Mouse (Mus musculus): Measurements from ENCODE around the gene Trim3. TPM values are rescaled to one million over a fixed set of nuclear protein-coding genes. Genes with fewer than 3 reads are reported as not detected.

The Trim3 gene
- polyA plus RNA-seq, 1 experiment from 2014 or later: 41.0 TPM

DNA sequence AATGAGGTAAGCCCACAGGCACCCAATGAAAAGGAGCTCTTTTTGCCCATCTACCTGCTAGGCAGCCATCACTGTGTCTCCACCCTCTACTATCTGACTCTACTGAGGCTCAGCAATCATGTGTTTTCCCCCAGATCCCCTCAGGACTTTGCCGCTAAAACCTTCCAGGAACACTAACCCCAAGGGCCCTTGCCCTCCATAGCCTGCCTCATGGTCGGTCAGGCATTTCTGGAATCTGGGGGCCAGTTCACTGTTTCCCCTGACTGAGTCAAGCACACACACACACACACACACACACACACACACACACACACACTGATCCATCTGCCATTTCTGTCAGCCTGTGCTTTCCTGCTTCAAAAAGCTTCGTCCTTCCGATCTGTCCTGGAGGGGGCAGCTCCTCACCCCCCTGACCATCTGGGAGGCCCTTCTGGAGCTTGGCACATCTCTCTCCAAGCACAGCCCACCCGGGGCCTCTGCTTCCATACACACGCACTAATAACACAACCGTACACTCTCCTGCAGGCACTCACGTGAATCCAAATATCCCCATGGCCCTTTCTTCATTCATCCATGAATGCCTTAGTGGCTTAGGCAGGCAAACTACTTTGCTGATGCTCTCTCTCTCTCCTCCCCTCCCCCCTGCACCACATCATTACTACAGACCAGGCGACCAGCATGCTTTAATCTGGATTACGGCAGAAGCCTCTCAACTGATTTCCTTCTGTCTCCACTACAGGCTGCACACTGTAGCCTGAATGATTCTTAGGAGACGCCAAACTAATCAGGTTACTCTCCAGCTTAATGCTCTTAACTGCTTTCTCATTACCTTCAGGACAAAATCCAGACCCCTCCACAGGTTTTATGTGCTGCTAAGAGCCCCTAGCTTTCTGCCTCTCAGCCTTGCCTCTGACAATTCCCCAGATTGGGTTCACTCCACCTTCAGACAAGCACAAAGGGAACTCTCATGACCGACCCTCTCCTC is 63.6 kb downstream of the Trim3 start:
- H3K36me3 ChIP-seq (ENCODE audit: control insufficient read depth, insufficient read depth, low read length): peaks cover 57% of the 10 kb centered on the region
- peak overlapping the region; percentile 90 for H3K27ac ChIP-seq (ENCODE audit: low read depth, low read length)
- H3K9me3 ChIP-seq (replicated peaks; ENCODE audit: control insufficient read depth, low read length): no peaks in the 10 kb centered on the region
- peak overlapping the region; percentile 46 for H3K4me2 ChIP-seq (ENCODE audit: low read length)
- H3K4me1 ChIP-seq (ENCODE audit: control insufficient read depth, insufficient read depth, low read length): peaks cover 29% of the 10 kb centered on the region
- ATAC-seq: peak; percentile 38
- DNase-seq (ENCODE audit: low spot score): peak; percentile 49
- no peaks in the 10 kb centered on the region for H3K27me3 ChIP-seq (replicated peaks; ENCODE audit: control insufficient read depth, insufficient read depth, low read length)
- peak overlapping the region; percentile 14 for H3K4me3 ChIP-seq (ENCODE audit: low read depth, low read length)
- 10% methylated on average over 12 of the region's 12 CpGs for WGBS
- peak overlapping the region; percentile 43 for H3K9ac ChIP-seq (ENCODE audit: low read length)

DNA sequence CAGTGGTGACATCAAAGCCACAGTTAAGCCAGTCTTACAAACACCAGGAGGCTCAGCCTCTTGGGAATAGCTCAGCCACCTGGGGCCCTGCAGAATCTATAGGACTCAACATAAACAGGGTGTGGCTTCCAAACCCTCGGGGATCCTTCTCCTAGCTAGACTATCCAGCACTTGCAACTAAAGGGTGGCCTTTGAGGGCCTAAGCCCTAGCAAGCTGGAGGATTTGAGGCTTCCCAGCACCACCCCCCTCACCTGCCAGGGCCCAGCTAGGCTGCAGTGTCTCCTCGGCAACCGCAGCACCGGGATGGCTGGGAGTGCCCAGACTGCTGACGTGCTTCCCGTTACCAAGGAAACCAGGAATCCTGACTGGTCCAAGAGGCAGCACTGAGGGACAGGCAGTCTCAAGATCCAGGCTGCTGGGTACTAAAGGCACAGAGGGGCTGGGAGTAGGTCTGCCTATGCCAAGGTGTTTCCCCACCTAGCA is 64.3 kb downstream of the Trim3 start:
- Histone ChIP-seq H3K27ac (ENCODE audit: low read depth, low read length) (peak overlapping the region; percentile 90), H3K4me2 (ENCODE audit: low read length) (peak overlapping the region; percentile 46), H3K4me3 (ENCODE audit: low read depth, low read length) (peak overlapping the region; percentile 14), H3K36me3 (ENCODE audit: control insufficient read depth, insufficient read depth, low read length) (peaks cover 57% of the 10 kb centered on the region), H3K9ac (ENCODE audit: low read length) (peak overlapping the region; percentile 43), H3K9me3 (replicated peaks; ENCODE audit: control insufficient read depth, low read length) (no peaks in the 10 kb centered on the region), H3K27me3 (replicated peaks; ENCODE audit: control insufficient read depth, insufficient read depth, low read length) (no peaks in the 10 kb centered on the region), H3K4me1 (ENCODE audit: control insufficient read depth, insufficient read depth, low read length) (peaks cover 29% of the 10 kb centered on the region)
- ATAC-seq (peak; percentile 91), DNase-seq (ENCODE audit: low spot score) (peak; percentile 90)
- WGBS: 0% methylated on average over 6 of the region's 6 CpGs

DNA sequence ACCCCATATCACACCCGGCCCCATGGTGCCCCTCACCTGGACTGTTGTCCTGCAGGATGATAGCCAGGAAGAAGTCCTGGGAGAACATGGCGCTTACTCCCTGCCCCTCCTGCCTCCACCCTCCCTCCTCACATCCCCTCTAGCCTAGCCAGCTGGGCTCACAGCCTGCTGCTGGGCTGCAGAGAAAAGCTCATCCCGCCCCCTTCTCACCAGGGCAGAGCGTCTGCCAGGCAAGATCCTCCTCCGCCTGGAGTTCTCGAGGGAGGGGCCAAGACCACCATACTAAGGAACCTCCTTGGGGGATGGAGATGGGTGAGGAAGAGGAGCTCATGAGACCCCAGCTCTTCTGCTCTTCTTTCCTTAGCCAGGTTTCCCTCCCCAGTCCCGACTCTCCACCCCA is 64.8 kb downstream of the Trim3 start:
- Histone ChIP-seq H3K27ac (ENCODE audit: low read depth, low read length) (peak overlapping the region; percentile 90), H3K9me3 (replicated peaks; ENCODE audit: control insufficient read depth, low read length) (no peaks in the 10 kb centered on the region), H3K36me3 (ENCODE audit: control insufficient read depth, insufficient read depth, low read length) (peaks cover 56% of the 10 kb centered on the region), H3K27me3 (replicated peaks; ENCODE audit: control insufficient read depth, insufficient read depth, low read length) (no peaks in the 10 kb centered on the region), H3K9ac (ENCODE audit: low read length) (peak overlapping the region; percentile 43), H3K4me1 (ENCODE audit: control insufficient read depth, insufficient read depth, low read length) (peaks cover 29% of the 10 kb centered on the region), H3K4me3 (ENCODE audit: low read depth, low read length) (peak overlapping the region; percentile 14), H3K4me2 (ENCODE audit: low read length) (peak overlapping the region; percentile 46)
- peak; percentile 74 for ATAC-seq
- WGBS: 6% methylated on average over 7 of the region's 7 CpGs
- peak; percentile 71 for DNase-seq (ENCODE audit: low spot score)

DNA sequence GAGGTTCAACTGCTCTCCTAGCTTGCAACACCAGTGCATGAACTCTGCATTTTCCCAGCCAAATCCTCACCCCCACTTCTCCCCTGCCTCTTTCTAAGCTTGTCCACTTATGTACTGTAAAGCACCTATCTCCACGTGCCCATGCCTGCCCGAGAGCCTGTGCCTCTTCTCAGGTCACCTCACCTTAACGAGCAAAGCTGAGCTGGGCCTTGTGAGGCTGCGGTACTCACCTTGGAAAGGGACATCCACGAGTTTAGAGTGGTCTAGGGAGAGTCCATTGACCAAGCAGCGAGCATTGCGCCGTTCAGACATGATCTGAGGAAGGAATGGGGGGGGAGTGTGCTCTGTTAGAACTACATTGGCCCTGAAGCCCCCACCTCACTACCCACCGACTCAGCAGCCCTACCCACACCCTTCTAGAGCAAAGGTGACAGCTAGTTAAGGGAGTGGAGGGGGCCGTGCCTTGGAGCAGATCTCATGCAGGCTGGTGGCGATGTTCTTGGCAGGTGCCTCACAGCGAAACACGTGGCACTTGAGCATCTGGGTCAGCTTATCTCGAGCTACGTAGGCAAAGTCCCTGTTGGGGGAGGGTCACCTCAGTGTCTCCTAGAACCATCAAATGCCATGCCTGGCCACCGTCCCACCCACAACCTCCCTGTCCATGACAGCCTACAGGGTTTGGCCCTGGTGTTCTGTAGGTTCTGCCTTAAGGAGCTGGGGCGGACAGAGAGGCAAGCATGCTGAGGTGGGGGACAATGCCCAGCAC is 68.1 kb downstream of the Trim3 start:
- ATAC-seq (no peak), DNase-seq (ENCODE audit: low spot score) (no peak)
- 86% methylated on average over 17 of the region's 17 CpGs for WGBS
- no peak overlapping the region for H3K4me2 ChIP-seq (ENCODE audit: low read length)
- no peak overlapping the region for H3K9ac ChIP-seq (ENCODE audit: low read length)
- H3K27me3 ChIP-seq (replicated peaks; ENCODE audit: control insufficient read depth, insufficient read depth, low read length): no peaks in the 10 kb centered on the region
- no peak overlapping the region for H3K4me3 ChIP-seq (ENCODE audit: low read depth, low read length)
- H3K36me3 ChIP-seq (ENCODE audit: control insufficient read depth, insufficient read depth, low read length): peaks cover 67% of the 10 kb centered on the region
- H3K27ac ChIP-seq (ENCODE audit: low read depth, low read length): no peak overlapping the region
- H3K9me3 ChIP-seq (replicated peaks; ENCODE audit: control insufficient read depth, low read length): no peaks in the 10 kb centered on the region
- peaks cover 19% of the 10 kb centered on the region for H3K4me1 ChIP-seq (ENCODE audit: control insufficient read depth, insufficient read depth, low read length)

DNA sequence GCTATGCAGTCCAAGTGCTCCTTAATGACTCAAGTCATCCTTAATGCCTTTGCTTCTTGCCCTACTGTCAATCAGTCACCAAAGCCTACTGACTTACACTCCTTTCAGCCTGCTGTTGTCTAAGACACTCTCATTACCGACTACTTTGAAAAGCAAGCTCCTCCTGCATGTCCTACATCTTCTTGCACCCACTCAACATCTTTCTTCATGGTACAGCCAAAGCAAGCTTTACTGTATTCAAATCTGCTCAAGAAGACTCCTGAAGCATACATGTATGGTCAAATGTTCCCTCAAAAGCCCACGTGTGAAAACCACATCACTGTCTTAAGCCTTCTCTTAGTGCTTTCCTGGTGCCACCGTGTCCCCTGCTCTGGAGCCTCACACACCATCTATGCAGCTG is 70.0 kb downstream of the Trim3 start:
- no peak overlapping the region for H3K9ac ChIP-seq (ENCODE audit: low read length)
- no peaks in the 10 kb centered on the region; the same call in 1 of the 2 replicates for H3K4me1 ChIP-seq (ENCODE audit: control insufficient read depth, insufficient read depth, low read length)
- DNase-seq (ENCODE audit: low spot score) (no peak), ATAC-seq (no peak)
- peaks cover 85% of the 10 kb centered on the region for H3K36me3 ChIP-seq (ENCODE audit: control insufficient read depth, insufficient read depth, low read length)
- 92% methylated on average over 3 of the region's 3 CpGs for WGBS
- no peak overlapping the region for H3K4me2 ChIP-seq (ENCODE audit: low read length)
- H3K27me3 ChIP-seq (replicated peaks; ENCODE audit: control insufficient read depth, insufficient read depth, low read length): no peaks in the 10 kb centered on the region
- H3K27ac ChIP-seq (ENCODE audit: low read depth, low read length): no peak overlapping the region
- no peaks in the 10 kb centered on the region for H3K9me3 ChIP-seq (replicated peaks; ENCODE audit: control insufficient read depth, low read length)
- no peak overlapping the region for H3K4me3 ChIP-seq (ENCODE audit: low read depth, low read length)

DNA sequence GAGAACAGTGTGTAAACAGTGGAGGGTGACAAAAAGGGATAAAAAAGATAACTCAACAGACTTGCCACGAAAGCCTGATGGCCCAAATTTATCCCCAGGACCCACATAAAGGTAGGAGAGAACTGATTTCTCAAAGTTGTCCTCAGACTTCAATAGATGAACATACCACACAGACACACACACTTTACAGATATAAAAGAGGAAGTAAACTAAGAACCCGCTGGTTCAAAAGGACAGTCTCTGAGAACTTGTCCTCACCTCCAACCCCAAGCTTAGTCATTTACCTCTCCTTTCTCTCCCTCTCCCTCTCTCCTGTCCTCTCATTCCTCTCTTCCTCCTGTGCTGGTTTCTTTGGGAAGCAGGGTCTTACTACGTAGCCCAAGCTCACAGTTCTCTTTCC is 71.1 kb downstream of the Trim3 start:
- Histone ChIP-seq H3K27me3 (replicated peaks; ENCODE audit: control insufficient read depth, insufficient read depth, low read length) (no peaks in the 10 kb centered on the region), H3K36me3 (ENCODE audit: control insufficient read depth, insufficient read depth, low read length) (peaks cover 91% of the 10 kb centered on the region), H3K4me2 (ENCODE audit: low read length) (no peak overlapping the region), H3K27ac (ENCODE audit: low read depth, low read length) (no peak overlapping the region), H3K4me1 (ENCODE audit: control insufficient read depth, insufficient read depth, low read length) (no peaks in the 10 kb centered on the region), H3K9ac (ENCODE audit: low read length) (no peak overlapping the region), H3K9me3 (replicated peaks; ENCODE audit: control insufficient read depth, low read length) (no peaks in the 10 kb centered on the region), H3K4me3 (ENCODE audit: low read depth, low read length) (no peak overlapping the region)
- 93% methylated on average over 3 of the region's 3 CpGs for WGBS
- ATAC-seq (no peak), DNase-seq (ENCODE audit: low spot score) (no peak)

DNA sequence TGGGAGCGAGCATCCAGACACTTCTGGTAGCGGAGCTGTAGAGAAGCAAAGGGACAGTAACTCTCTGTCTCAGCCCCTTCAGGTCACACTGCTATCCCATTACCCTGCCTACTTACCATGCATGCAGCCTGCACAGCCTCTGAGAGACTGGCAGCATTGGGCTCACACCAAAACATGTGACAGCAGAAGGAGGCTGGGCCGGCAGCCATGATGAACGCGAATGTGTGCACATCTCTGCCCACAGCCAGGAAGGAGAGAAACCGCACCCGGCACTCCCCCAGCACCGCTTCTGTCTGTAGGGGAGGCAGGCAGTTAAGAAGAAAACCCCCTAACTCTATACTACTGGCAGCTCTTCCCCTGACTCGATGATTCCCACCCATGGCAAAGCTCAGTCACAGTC is 74.4 kb downstream of the Trim3 start:
- Histone ChIP-seq H3K27me3 (replicated peaks; ENCODE audit: control insufficient read depth, insufficient read depth, low read length) (no peaks in the 10 kb centered on the region), H3K4me2 (ENCODE audit: low read length) (no peak overlapping the region), H3K27ac (ENCODE audit: low read depth, low read length) (no peak overlapping the region), H3K9me3 (replicated peaks; ENCODE audit: control insufficient read depth, low read length) (no peaks in the 10 kb centered on the region), H3K4me1 (ENCODE audit: control insufficient read depth, insufficient read depth, low read length) (peaks cover 12% of the 10 kb centered on the region), H3K36me3 (ENCODE audit: control insufficient read depth, insufficient read depth, low read length) (peaks cover 60% of the 10 kb centered on the region), H3K9ac (ENCODE audit: low read length) (no peak overlapping the region), H3K4me3 (ENCODE audit: low read depth, low read length) (no peak overlapping the region)
- DNase-seq (ENCODE audit: low spot score) (no peak), ATAC-seq (no peak)
- 88% methylated on average over 9 of the region's 9 CpGs for WGBS

DNA sequence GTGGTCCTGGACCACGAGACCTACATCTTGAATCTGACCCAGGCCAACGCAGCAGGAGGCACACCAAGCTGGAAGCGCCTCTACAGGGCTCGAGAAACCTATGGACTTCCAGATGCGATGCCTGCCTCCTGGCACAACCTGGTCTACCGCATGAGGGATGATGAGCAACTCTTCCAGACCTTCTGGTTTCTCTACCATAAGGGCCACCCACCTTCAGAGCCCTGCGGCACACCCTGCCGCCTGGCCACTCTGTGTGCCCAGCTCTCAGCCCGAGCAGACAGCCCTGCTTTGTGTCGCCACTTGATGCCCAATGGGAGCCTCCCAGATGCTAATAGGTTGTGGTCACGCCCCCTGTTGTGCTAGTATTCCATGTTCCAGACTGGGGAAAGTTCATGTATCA is 75.7 kb downstream of the Trim3 start:
- DNase-seq (ENCODE audit: low spot score) (no peak), ATAC-seq (no peak)
- H3K27me3 ChIP-seq (replicated peaks; ENCODE audit: control insufficient read depth, insufficient read depth, low read length): no peaks in the 10 kb centered on the region
- no peak overlapping the region for H3K4me2 ChIP-seq (ENCODE audit: low read length)
- no peaks in the 10 kb centered on the region for H3K9me3 ChIP-seq (replicated peaks; ENCODE audit: control insufficient read depth, low read length)
- no peak overlapping the region for H3K4me3 ChIP-seq (ENCODE audit: low read depth, low read length)
- no peak overlapping the region for H3K27ac ChIP-seq (ENCODE audit: low read depth, low read length)
- H3K4me1 ChIP-seq (ENCODE audit: control insufficient read depth, insufficient read depth, low read length): peaks cover 12% of the 10 kb centered on the region
- WGBS: 76% methylated on average over 11 of the region's 11 CpGs
- peaks cover 49% of the 10 kb centered on the region for H3K36me3 ChIP-seq (ENCODE audit: control insufficient read depth, insufficient read depth, low read length)
- H3K9ac ChIP-seq (ENCODE audit: low read length): no peak overlapping the region

Data from forebrain, embryonic 14.5 days (tissue).